Mouse (Mus musculus): ENCODE results near the gene Unc119.

Gene Unc119

DNA sequence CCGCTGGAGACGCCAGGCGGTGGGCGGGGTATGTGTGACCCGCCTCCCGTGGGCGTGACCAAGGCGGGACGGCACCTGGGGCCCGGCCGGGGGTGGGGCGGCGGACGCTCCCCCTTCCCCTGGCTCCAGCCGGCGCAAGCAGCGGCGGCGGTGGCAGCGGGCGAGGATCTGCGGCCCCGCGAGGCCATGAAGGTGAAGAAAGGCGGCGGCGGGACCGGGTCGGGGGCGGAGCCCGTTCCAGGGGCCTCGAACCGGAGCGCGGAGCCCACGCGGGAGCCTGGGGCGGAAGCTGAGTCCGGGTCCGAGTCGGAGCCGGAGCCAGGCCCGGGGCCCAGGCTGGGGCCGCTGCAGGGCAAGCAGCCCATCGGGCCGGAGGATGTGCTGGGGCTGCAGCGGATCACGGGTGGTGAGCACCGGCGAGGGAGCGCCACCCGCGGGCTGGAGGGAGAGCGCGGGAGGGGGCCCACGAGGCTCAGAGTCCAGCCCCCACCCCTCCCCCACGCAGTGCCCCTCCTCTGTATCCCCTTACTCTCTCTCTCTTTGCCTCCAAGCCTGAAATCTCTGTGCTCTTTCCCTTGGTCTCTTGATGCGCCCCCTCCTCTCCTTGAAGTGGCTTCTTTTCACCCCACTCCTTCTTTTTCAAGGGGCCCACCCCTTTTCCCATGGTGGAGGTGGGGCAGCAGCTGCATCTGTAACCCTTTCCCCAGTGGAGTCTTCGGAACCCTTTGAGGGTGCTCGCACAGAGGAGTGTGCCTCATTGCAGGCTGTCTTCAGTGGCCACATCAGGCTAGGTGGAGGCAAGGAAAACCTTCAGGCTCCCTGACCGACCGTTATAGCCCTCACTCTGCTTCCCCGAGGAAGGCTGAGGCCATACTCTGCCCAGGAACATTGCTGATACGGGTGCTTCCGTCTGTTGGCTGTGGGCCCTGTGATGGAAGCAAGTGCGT, at the start of gene Unc119:
Unc119 (plus strand) TSS at position 102 of the 947 bp plus-strand sequence.
- DNase-seq (ENCODE audit: low read depth, low spot score) = peak; percentile 76

DNA sequence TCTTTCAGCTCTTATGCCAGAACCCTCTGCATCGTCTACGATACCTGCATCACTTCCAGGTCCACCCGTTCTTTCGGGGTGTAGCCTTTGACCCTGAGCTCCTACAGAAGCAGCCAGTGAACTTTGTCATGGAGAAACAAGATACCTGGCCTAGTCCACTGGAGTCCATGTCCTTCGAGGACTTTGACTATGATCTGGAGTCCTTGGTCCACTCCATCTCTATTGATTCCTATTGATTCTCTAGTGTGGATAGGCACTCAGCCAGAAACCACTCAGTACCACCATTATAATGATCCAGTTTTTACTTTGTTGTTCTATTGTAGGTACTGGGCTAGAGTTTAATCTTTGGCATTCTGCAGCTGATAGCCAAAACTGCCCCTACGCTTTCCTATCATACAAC, 48.7 kb upstream of the Unc119 start:
- DNase-seq (ENCODE audit: low read depth, low spot score) = no peak
- Histone ChIP-seq H3K27me3 (ENCODE audit: control insufficient read depth, insufficient read depth, low read length, poor library complexity, severe bottlenecking) (no peaks in the 10 kb centered on the region), H3K36me3 (ENCODE audit: control insufficient read depth, insufficient read depth, low read length, poor library complexity, severe bottlenecking) (peaks cover 1% of the 10 kb centered on the region)

More for the DNA sequence above, at the start of gene Unc119:
- H3K27me3 ChIP-seq (ENCODE audit: control insufficient read depth, insufficient read depth, low read length, poor library complexity, severe bottlenecking) = no peaks in the 10 kb centered on the region
- H3K36me3 ChIP-seq (ENCODE audit: control insufficient read depth, insufficient read depth, low read length, poor library complexity, severe bottlenecking) = peaks cover 10% of the 10 kb centered on the region

DNA sequence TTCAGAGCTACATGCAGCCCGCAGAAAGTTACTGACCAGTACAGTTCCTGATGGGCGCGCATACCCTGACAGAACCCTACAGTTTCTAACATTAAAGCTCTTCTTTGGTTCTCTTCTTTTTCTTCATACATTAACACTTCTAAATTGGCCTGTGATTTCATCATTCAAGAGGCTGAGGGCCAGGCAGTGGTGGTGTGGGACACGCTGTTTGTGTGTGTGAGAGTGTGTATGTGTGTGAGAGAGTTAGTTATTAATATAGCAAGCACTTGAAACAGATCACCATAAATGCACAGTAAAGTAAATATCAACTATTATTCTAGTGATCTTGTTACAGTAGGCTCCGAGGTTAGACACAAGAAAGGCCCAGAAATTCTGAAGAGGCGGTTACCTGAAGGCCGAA, 42.4 kb upstream of the Unc119 start:
- DNase-seq (ENCODE audit: low read depth, low spot score) = no peak
- H3K27me3 ChIP-seq (ENCODE audit: control insufficient read depth, insufficient read depth, low read length, poor library complexity, severe bottlenecking) = no peaks in the 10 kb centered on the region
- H3K36me3 ChIP-seq (ENCODE audit: control insufficient read depth, insufficient read depth, low read length, poor library complexity, severe bottlenecking) = no peaks in the 10 kb centered on the region

DNA sequence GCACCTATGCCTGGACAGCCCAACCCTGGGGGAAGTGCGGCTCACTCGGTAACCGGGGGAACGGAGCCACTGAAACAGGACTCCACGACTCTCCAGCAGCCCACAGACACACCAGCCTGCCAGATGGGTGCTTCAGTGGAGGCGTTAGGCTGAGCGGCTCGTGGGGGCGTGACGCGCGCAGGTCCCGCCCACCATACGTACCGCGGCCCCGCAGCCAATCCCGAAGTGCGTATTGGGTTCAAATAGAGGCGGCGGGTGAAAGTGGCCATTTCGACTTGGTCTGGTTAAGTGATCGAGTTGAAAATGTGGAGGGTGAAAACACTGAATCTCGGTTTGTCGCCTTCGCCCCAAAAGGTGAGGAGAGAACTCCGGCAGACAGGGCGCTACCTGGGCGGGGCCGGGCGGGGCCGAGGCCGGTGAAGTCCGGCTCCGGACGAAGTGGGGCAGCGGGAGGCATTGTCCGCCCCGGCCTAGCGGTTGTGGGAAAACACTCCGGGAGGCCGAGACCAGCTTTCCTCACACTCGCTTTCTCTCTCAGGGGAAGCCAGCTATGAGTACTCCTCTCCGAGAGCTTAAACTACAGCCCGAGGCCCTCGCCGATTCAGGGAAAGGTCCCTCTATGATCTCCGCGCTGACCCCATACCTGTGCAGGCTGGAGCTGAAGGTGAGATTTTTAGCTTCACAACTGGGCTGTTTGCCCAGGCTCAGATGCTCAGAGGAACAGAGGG, 41.8 kb upstream of the Unc119 start, which contains the start of gene Spag5:
Spag5 (plus strand) TSS at position 173 of the 728 bp plus-strand sequence.
- peak; percentile 92 for DNase-seq (ENCODE audit: low read depth, low spot score)
- Histone ChIP-seq H3K36me3 (ENCODE audit: control insufficient read depth, insufficient read depth, low read length, poor library complexity, severe bottlenecking) (no peaks in the 10 kb centered on the region), H3K27me3 (ENCODE audit: control insufficient read depth, insufficient read depth, low read length, poor library complexity, severe bottlenecking) (no peaks in the 10 kb centered on the region)

- no peak for DNase-seq (ENCODE audit: low read depth, low spot score)
- no peaks in the 10 kb centered on the region for H3K27me3 ChIP-seq (ENCODE audit: control insufficient read depth, insufficient read depth, low read length, poor library complexity, severe bottlenecking)
- H3K36me3 ChIP-seq (ENCODE audit: control insufficient read depth, insufficient read depth, low read length, poor library complexity, severe bottlenecking) = no peaks in the 10 kb centered on the region
These were observed 38.0 kb upstream of the Unc119 start for GRCm38 (mm10) chr11:78305272-78305671.

DNA sequence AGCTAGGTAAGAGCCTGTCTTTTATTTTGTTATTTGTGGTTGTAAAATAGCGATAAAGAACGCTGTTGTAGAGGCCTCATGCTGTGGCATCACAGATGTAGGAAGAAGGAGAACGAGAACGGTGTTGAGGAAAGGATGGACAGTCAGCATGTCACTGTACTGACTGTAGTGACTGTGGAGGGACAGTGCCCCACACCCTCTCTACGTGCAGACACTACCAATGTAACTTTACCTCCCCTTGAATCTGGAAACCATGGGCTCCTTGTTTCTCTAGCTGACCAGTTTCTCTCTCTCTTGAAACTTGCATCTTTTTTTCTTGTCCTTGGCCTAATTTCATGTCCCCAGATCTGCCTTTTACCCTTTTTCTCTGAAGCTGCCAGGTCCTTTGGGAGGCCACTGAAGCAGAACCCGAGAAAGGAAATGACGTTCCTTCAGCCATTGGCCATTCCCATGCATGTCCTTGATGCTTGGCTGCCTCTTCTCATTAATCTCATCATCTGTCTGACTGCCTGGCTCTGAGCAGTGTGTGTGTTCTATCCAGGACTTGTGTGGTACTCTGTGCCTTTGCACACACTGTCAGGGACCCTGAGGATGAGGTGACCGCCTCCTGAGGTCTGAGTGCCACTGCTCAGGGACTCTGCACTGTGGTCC, 32.3 kb upstream of the Unc119 start:
- DNase-seq (ENCODE audit: low read depth, low spot score) = peak; percentile 46
- no peaks in the 10 kb centered on the region for H3K27me3 ChIP-seq (ENCODE audit: control insufficient read depth, insufficient read depth, low read length, poor library complexity, severe bottlenecking)
- no peaks in the 10 kb centered on the region for H3K36me3 ChIP-seq (ENCODE audit: control insufficient read depth, insufficient read depth, low read length, poor library complexity, severe bottlenecking)

DNA sequence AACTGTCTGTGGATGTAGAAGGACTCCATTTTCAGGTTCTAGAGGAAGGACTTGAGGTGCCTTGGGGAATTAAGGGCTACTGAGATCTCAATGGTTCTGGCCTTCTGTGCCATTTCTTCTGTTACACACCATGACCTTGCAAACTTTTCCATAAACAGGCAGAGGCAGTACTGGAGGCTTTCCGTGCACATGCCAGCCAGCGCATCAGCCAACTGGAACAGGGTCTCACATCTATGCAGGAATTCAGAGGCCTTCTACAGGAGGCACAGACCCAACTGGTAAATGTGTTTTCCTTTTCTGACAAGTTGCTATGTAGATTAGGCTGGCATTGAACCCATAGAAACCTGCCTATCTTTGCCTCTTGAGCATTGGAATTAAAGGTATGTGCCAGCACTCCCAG, 29.6 kb upstream of the Unc119 start:
- Histone ChIP-seq H3K36me3 (ENCODE audit: control insufficient read depth, insufficient read depth, low read length, poor library complexity, severe bottlenecking) (no peaks in the 10 kb centered on the region), H3K27me3 (ENCODE audit: control insufficient read depth, insufficient read depth, low read length, poor library complexity, severe bottlenecking) (no peaks in the 10 kb centered on the region)
- DNase-seq (ENCODE audit: low read depth, low spot score) = no peak

GRCm38 (mm10) chr11:78318411-78318810, 24.9 kb upstream of the Unc119 start:
- H3K36me3 ChIP-seq (ENCODE audit: control insufficient read depth, insufficient read depth, low read length, poor library complexity, severe bottlenecking) = no peaks in the 10 kb centered on the region
- no peak for DNase-seq (ENCODE audit: low read depth, low spot score)
- H3K27me3 ChIP-seq (ENCODE audit: control insufficient read depth, insufficient read depth, low read length, poor library complexity, severe bottlenecking) = no peaks in the 10 kb centered on the region; the same call in 1 of the 2 replicates

DNA sequence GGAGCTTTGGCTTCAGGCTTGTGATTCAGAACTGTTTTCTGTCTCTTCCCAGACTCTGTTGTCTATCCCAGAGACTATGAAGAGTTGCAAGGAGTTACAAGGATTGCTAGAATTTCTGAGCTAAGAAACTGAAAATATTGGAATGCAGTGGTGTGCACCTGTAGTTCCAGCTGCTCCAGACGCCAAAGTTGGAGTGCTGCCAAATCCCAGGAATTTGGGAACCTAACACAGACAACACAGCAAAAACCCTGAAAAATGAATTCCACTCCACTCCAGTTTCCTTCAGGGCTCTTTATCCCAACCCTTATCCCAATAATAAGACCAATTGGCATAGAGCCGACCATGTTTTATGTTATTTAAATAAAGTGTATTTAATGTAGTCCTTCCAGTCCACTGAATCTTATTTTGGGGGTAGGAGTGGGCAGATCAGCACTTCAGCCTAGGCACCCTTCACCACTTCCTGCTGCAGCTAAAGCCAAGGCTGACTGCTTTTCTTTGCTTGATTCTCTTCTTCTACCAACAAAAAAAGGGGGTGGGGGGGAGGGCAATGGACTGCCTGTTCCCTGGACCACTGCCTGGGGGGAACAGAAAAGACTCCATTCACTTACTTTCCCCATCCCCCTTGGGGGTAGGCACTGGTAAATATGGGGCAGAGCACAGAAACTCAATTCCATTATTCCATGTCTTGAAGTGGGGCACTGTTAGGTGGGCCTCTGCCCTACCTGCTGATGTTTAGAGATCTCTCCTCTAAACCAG, 21.0 kb upstream of the Unc119 start:
- no peak for DNase-seq (ENCODE audit: low read depth, low spot score)
- no peaks in the 10 kb centered on the region for H3K36me3 ChIP-seq (ENCODE audit: control insufficient read depth, insufficient read depth, low read length, poor library complexity, severe bottlenecking)
- no peaks in the 10 kb centered on the region; the same call in 1 of the 2 replicates for H3K27me3 ChIP-seq (ENCODE audit: control insufficient read depth, insufficient read depth, low read length, poor library complexity, severe bottlenecking)

GRCm38 (mm10) chr11:78322860-78323259, 20.4 kb upstream of the Unc119 start, which contains the start of gene Aldoc:
Gene Aldoc (plus strand): TSS chr11:78322968.
- peak; percentile 90 for DNase-seq (ENCODE audit: low read depth, low spot score)
- no peaks in the 10 kb centered on the region for H3K36me3 ChIP-seq (ENCODE audit: control insufficient read depth, insufficient read depth, low read length, poor library complexity, severe bottlenecking)

DNA sequence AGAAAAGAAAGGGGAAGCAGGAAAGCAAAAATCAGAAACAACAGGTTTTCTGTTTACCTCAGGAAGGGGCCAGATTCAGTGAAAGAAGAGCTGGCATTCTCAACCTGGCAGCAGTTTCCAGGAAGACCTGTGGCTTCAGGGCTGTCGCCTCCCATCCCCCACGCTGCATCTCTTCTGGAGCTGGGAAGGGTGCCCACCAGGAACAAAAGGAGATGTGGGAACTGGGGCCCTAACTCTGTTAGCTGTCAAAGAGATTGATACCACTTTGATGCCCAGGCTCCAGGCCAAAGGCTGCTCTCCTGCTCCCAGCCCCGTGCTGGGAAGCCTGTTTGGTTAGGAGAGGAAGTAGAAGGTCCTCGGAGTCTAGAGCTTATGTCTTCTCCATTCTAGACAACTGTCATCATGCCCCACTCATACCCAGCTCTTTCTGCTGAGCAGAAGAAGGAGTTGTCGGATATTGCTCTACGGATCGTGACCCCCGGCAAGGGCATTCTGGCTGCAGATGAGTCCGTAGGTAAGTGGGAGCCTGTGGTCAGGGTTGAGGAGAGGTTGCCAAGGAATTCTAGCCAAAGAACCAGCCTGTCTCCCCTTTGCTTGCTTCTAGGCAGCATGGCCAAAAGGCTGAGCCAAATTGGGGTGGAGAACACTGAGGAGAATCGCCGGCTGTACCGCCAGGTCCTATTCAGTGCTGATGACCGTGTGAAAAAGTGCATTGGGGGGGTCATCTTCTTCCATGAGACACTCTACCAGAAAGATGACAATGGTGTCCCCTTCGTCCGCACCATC, 19.1 kb upstream of the Unc119 start:
- H3K27me3 ChIP-seq (ENCODE audit: control insufficient read depth, insufficient read depth, low read length, poor library complexity, severe bottlenecking) = no peaks in the 10 kb centered on the region; the same call in 1 of the 2 replicates
- no peak for DNase-seq (ENCODE audit: low read depth, low spot score)
- no peaks in the 10 kb centered on the region for H3K36me3 ChIP-seq (ENCODE audit: control insufficient read depth, insufficient read depth, low read length, poor library complexity, severe bottlenecking)

More at GRCm38 (mm10) chr11:78322860-78323259, 20.4 kb upstream of the Unc119 start, which contains the start of gene Aldoc:
- no peaks in the 10 kb centered on the region; the same call in 1 of the 2 replicates for H3K27me3 ChIP-seq (ENCODE audit: control insufficient read depth, insufficient read depth, low read length, poor library complexity, severe bottlenecking)

GRCm38 (mm10) chr11:78324965-78325364, 18.3 kb upstream of the Unc119 start:
- Histone ChIP-seq H3K27me3 (ENCODE audit: control insufficient read depth, insufficient read depth, low read length, poor library complexity, severe bottlenecking) (no peaks in the 10 kb centered on the region; the same call in 1 of the 2 replicates), H3K36me3 (ENCODE audit: control insufficient read depth, insufficient read depth, low read length, poor library complexity, severe bottlenecking) (no peaks in the 10 kb centered on the region)
- no peak for DNase-seq (ENCODE audit: low read depth, low spot score)

DNA sequence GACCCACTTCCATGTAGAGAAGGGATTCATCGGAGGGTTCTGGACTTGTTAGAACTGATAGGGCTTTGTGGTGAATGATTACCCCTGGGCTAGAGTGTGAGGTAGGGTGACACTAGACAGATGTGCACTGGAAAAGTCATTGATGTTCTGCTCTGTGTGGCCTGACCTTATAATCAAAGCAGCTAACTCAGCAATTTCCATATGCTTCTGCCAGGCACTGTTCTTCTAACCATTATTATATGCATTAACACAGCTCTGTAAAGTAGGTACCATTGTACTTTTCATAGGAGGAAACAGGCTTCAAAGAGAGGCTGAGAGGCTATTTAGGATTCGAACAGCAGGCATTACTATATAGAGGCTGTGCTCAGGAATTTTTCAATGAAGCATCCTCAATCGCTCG, 16.1 kb upstream of the Unc119 start:
- H3K36me3 ChIP-seq (ENCODE audit: control insufficient read depth, insufficient read depth, low read length, poor library complexity, severe bottlenecking) = 0 out of 2 replicates have a peak, but pooled peaks cover 1% of the 10 kb centered on the region
- H3K27me3 ChIP-seq (ENCODE audit: control insufficient read depth, insufficient read depth, low read length, poor library complexity, severe bottlenecking) = no peaks in the 10 kb centered on the region
- no peak for DNase-seq (ENCODE audit: low read depth, low spot score)
